Mouse (Mus musculus) kidney, adult 9 months (tissue): ENCODE results near the gene Epha2.

ENCODE experiments used
- DNase-seq: peaks from one replicate; pipeline ENCODE4 v3.0.0; 2022

Epha2 gene

DNA sequence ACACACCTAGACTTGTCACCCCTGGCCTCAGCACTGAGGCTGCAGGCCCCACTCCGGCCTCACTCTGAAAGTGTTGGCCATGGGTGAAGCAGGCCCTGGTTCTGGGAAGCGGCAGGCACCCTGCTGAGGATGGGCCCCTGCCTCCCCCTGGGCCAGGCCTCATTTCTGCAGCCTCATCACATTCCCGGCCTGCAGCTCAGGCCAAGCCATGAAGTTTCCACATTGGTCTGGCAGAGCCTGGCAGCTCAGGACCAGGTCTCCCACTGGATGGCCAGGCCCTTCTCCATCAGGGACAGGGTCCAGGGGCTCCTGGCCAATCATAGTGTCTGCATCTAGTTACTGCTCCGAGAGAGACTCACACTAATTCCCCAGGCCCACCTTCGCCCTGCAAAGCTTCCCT, 33.7 kb downstream of the Epha2 start:
- DNase-seq = no peak

DNA sequence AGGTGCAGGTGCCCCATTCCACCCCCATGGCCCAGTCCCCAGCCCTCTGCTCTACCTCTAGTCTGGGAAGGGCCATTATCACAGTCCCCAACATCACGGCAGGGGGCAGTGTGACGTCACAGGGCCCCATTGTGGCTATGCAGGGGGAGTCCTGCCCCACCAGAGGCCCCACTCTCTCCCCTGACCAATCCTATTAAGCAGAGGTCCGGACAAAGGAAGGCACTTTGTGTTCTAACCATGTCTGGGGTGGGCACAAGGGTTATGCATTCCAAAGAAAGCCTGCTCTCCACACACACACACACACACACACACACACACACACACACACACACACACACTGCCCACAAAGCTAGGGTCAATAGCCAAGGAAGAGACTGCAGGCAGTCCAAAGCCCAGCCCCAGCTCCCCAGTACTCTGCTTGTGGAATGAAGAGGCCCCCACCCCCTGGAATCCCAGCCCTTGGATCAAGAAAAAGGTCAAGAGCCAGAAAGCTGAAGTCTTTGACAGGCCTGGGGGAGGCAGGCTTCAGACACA, 34.3 kb downstream of the Epha2 start:
- no peak for DNase-seq

DNA sequence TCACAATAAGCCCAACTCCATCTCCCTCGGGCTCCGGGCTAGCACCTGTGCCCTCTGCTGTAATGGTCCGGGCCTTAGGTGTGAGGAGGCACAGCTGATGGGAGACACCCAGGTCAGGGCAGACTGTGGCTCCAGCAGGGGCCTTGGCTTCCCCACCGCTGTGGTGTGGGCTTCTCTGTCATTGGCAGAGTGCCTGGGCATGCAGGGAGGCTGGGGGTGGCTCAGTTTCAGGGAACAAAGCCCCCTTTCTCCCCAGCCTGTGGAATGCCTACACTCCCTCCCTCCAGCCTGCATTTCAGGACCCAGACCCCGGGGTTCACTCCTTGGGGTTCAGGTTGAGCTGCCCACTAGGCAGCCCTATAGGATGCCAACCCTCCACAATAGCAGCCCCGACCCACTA, 35.2 kb downstream of the Epha2 start:
- no peak for DNase-seq

DNA sequence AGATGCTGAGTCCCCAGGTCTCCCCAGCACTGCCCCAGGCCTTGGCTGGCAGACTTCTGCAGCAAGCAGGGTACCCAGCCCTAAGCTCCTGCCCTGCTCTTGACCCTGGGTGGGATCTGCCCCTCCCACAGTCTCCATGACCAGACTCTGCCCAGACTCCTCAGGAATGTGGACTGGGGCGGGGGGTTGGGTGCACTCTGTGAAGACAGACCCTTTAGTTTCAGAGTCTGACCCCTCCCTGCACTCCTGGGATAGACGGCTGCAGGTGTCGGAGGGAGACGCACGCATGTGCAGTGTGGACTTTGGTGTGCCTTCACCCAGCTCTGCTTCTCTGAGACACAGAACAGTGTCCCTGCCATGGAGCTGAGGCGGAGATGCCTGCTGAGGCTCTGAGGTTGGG, 36.9 kb downstream of the Epha2 start:
- DNase-seq = no peak

DNA sequence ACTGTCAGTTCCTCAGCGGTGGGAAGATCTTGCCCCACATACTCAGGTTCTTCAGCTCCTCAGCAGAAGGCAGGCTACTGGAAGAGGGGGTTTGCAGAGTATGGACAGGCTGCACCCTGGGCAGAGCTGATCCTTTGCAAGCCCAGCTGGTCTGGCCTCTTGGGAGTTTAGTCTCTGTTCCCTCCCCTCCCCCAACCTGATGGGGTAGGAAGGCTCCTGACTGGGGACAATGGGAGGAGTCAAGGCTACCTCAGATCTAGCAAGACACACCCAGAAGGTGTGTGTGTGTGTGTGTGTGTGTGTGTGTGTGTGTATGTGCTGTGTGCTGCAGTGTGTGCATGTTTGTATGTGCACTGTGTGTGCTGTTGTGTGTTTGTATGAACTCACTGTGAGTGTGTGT, 37.8 kb downstream of the Epha2 start:
- no peak for DNase-seq

DNA sequence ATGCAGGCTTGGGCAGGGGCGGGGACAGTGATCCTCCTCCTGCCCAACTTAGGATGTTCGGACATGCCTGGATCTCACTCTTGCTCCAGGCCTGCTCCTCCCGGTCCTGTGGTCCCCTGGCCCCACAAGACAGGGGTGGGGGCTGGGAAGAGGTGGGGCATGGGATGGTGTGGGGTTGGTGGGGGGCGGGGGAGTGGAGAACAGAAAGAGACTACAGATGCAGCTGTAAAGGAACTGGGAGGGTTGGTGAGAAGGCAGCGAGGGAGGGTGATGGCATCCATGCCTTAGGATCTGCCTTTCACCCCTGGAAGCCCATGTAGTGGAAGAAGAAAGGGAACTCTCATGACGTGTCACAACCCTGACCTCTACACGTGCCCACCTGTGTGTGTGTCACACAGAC, 40.4 kb downstream of the Epha2 start:
- DNase-seq = no peak

DNA sequence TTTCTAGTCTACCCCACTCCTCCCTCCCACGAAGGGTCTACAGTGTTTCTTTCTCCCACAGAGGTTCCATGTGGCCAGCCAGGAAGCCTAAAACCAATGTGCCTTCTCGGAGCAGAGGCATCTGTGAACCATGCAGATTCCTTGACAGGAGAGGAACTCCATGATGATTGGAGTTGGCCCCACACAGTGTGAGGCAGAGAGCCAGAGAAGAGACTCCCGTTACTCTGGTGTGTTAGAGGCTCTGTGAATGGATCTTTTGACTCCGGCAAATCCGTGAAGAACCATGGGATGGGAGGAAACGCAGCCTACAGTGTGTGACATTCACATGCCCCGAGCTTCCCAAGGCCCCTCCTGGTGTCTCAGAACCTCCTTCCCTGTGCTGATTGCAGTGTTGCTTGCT, 42.5 kb downstream of the Epha2 start:
- no peak for DNase-seq

DNA sequence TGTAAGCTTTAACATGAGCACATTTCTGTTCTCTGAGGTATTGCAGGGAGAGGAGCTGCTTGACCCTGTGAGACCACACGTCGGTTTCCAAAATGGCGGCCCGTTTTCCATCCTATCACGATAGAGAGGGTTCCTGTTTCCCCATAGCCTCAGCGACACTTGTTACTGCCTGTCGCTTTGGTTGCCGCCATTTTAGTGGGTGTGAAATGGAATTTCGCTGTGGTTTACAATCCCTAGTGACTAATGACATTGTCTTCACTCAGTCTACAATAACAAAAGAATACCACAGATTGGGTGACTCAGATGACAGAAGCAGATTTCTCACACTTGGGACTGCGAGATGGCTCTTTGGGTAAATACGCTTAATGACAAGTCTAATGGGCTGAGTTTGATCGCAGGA, 44.2 kb downstream of the Epha2 start:
- DNase-seq = no peak

DNA sequence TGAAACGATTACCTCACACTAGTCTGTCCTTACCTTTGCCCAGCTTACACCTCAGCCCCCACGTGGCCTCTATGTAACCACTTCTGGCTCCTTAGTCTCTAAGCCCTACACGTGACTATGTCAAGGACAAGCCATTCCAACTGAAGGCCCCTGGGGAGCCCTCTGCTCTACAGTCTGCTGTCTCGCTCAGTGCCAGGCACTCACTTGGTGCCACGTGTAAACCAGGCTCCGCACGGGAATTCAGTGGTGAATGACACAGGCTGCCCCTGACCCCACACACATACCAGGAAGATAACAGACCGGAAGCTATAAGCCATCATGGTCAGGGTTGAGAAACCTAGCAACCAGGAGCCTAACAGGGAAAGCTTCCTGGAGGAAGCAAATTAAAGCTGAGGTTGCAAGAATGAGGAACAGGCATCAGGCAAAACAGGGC, 46.3 kb downstream of the Epha2 start:
- peak; percentile 66 for DNase-seq

DNA sequence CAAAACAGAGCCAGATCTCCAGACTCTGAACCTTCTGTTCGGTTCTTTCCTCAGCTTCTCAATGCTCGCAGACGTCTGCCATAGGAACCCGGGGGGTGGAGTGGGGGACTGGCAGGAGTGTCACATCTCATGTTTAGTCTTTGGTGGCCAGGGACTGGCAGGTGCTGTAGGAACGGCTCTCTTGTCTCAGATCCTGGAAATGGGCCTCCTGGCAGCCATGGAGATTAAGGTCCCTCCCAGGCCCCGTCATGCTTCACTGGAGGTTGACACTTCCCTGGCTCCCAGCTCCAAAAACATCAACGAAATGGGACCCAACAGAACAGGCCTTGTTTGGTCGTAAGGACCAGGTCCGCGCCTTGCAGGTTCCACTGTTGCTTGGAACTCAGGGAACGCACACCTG, 47.6 kb downstream of the Epha2 start:
- no peak for DNase-seq

DNA sequence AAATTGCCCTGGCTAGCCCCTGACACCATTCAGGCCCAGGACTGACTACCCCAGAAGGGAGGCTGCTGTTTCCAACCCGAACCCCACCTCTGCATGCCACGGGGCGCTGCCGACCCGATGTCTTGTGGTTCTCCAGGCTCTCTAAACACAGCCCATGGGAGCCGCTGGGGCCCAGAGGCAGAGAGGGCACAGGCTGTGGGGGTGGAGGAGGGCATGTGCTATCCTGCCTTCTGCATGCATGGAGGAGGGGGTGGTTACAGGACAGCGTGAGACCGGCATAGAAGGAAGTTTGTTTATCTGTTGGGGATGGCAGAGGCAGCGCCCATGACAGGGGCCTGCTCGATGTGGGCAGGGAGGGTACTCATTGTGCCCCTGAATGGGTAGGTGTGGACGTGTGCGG, 49.0 kb downstream of the Epha2 start:
- no peak for DNase-seq

DNA sequence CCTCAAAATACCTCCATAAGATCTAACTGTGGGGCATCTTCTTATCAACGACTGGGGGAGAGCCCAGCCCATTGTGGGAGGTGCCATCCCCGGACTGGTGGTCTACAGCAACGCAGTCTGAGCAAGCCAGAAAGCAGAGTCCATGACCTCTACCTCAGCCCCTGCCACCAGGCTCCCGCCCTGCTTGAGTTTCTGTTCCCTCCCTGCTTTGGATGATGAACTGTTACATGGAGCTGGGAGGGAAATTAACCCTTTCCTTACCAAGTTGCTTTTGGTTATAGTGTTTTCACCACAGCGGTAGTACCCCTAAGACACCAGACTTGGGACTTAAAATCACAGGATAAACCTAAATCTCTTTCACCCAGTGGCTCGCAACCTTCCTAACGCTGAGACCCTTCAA, 50.9 kb downstream of the Epha2 start:
- DNase-seq = no peak

DNA sequence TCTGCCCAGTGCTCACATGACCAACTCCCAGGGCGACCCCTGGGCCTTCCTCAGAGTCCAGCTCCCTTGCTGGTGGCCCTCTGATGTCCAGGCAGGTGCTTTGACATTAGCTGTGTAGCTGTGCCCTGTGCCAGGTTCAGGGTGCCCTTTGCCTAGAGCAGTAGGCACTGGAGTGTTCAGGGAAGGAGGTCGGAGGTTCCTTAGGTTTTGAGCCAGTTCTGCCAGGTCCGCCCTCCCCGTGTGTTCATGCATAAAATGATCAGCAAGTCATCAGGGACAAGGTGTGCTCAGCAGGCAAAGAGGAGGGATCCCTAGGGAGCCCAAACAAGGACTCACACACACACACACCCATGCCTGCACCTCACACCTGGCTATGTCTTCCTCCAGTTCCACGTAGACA, 51.9 kb downstream of the Epha2 start:
- DNase-seq = peak; percentile 80

DNA sequence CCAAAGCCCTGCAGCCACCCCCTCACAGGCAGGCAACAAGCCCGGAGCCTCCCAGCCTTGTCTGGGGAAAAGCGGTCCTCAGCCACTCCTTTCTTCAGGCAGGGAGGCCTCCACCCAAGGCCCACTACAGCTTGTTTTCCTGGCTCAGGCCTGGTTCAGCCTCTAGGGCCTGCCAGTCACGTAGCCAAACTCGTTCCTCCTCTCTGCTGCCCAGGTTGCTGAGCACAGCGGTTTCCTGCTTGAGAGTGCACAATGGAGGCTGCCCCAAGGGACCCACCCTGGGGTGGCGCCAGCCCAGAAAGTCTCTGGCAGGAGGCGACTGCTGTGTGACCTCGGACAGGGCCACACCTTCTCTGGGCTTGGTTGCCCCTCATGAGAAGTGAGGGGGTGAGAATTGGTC, 52.8 kb downstream of the Epha2 start:
- peak; percentile 54 for DNase-seq

DNA sequence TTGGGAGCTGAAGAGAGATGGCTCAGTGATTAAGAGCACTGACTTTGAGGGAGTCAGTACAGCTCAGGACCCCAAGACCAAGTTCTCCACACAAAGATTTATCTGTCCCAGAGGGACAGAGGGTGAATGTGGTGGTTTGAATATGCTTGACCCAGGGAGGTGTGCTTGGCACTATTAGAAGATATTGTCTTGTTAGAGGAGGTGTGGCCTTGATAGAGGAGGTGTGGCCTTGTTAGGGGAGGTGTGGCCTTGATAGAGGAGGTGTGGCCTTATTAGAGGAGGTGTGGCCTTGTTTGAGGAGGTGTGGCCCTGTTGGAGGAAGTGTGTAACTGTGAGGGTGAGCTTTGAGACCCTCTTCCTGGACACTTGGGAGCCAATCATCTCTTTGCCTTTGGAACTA, 56.8 kb downstream of the Epha2 start:
- no peak for DNase-seq

DNA sequence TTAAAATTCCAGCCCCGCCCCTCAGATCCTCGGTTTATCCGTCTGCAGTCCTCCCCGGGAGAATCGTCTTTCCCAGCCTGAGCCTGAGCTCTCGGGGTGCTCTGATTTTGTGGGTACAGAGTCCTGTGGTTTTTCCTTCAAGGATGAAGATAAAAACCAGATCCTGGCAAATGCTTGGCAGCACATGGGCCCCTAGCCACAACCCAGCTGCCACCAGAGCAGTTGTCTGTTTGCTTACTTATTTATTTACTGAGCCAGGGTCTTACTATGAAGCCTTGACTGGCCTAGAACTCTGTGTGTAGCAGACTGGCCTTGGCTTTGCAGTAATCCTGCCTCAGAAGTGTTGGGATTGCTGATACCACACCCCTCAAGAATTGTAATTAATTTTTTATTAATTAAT, 58.2 kb downstream of the Epha2 start:
- DNase-seq = no peak

DNA sequence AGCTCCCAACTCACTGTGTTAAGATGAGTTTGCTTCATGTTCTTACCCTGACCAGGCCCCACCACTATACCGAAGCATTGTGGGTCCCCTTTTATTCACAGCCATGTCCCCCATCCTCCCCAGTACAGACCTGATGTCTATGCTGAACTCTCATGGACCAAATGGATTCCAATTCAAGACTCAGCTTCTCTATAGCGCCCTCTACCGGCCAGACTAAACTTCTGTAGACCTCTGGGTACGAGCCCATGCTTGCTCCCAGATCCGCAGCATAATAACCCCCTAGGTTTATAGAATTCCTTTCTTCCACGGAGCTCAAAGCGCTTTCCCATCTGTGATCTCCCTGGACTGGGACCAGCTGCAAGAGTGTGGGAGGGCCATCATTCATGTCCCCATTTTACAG, 59.8 kb downstream of the Epha2 start:
- peak; percentile 40 for DNase-seq

DNA sequence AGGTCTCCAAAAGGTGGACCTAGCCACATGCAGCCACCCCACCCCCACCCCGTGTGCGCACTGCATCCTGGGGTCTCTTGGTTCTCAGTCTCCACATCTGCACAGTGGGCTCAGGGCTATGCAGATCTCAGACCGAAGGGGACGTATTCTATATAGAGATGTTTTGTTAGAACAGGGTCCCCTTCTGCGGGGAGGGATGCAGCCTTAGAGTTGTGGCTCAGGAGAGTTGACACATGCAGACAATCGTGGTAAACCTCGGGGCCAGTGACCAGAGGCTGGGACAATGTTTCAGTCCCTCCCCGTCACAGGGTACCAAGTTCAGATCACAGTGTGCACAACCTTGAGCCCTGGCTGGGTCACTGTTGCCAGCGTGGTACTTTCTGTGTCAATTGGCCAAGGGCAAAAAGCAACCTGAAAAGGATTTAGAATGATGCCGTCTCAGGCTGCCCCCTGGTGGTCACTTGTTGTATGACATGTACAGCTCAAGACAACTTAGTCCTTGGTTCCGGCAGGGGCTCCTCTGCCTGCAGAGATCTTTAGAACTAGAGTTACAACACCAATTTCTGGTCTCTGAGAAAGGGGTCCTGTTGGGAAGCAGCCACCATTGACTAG, 62.0 kb downstream of the Epha2 start:
- DNase-seq = peak; percentile 90

DNA sequence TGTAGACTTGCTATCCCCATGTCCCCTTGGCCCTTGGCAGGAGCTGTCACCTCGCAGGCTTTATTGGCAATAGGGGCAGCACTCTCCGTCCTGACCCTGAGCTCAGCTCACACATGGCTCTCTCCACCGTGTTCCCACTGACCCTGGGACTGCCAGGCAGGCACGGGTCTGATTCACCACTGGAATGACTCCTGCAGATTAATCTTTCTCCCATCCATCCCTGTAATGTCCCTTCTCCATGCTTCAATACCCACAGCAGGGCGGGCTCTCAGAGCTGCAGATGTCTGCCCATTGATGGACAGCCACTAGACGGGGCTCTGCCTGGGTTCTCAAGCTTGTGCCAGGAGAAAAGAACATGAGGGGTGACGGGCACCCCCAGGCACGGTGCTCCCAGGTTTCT, 64.1 kb downstream of the Epha2 start:
- DNase-seq = peak; percentile 83

DNA sequence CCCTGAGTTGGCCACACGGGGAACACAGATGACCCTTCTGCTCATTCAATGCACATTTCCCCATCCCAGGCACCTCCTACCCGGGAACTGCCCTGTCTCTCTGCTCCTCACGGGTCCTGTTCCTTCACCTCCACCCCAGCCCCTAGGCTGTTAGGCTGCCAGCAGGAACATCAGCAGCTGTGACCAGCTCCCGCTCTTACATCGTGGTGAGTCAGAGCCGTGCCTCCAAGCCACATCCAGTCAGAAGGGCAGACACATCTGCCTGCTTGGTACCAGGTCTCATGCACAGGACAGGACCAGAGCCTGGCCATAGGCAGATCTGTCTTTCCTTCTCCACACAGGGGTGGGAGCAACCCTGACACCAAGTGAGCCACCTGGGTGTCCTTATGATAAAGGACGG, 64.8 kb downstream of the Epha2 start:
- DNase-seq = no peak

DNA sequence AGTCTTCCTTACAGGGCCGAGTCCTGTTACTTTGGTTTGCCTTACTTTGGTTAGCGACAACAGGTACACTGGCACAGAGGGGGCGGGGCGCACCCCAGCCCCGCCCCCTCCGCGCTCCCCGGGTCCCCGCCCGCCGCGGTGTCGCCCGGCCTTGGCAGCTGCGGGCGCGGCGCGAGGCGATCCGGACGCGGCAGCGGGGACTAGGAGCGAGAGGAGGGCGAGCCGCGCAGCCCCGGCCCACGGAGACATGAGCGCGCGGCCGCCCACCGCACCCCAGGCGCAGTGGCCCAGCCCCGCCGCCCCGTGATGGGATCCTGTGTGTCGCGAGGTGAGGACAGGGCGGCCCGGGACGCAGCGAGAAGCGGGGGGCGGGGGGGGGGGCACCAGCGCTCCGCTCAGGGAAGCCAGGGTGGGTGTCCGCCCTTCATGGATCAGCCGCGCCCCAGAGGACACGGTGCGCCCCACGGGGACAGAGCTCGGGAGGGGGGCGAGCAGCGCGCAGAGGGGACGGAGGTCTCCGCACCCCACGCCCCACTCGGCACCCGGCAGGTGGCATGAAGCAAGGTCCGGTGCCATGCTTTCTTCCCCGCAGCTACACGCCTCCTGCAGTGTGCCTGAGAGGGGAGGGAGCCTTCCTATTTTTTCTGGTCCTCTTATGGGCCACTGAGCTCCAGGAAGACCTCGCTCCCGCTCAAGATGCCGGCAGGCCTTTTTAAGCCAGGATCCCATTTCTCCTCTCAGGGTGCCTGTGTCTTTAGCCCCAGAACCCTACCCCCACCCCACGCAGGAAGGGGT, 67.2 kb downstream of the Epha2 start, which contains the start of gene Fam131c:
TSS of gene Fam131c (plus strand) at position 224 of the 795 bp plus-strand sequence.
- peak; percentile 48 for DNase-seq

DNA sequence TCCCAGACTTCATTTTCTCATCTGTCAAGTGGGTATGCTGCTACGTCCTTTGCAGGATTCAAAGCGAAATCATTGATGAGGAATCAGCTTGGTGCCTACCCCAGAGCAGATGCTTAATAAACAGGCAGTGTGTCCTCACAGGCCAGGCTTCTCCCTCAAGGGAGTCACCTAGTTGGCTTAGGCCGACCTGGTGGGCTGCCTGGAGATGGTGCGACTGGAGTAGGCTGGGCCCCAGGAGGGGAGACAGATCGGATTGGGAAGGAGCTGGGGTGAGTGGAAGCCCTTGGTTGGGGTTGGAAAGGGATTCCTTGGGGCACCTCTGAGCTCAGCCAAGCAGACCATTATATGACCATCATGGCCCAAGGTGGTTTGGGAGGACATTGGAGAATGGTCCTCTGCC, 71.4 kb downstream of the Epha2 start:
- no peak for DNase-seq
